Mouse (Mus musculus): ENCODE data around the gene Cry2. TPM values are rescaled to one million over a fixed set of nuclear protein-coding genes. Genes with fewer than 3 reads are reported as not detected.
"Not testable (repeated sequence)": the region's sequence is repeated elsewhere in the genome, so short reads cannot be mapped to it uniquely, and the experiment has no call there.

Cry2 gene
- polyA plus RNA-seq (2012; rRNA removed) (5.9 and 6.2 TPM in 2 replicates), polyA plus RNA-seq (2014; fragmentation: Nextera tagmentation; extraction: Ambion mirVana) (6.0 and 7.2 TPM in 2 replicates)

DNA sequence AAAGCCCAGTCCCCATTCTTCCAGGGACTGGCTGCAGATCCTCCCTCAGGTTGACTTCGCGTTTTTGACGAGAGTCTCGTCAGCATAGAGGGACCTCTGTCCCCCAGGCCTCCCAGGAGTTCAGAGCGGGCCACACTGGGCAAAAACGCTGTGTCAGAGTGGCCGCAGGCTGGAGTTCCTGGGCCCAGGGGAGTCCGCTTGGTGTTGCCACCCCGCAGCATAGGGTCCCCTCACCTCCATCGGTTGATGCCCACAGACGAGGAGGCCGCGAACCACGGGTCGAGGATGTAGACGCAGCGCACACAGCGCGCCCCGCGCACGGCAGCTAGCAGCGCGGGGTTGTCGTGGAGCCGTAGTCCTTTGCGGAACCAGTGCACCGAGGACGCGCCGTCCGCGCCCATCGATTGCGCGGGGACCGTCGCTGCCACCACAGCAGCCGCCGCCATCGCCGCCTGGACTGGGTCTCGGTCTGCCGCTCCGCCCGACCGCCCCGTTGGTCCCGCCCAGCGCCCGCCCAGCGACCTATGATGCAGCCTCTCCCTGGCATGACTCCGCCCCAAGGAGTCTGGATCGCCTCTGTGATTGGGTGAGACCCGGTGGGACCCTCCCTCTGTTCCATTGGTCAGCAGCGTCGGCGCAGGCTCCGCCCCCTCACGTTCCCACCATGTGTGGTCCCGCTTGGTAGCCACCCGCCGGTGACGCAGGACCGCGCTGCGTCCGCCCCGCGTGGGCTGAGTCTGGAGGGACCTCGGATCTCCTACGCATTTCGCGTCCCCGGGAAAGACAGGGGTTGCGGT lies at the start of gene Cry2:
Cry2 (minus strand) TSS at position 466 of the 797 bp plus-strand sequence.
- Histone ChIP-seq H3K9me3 (ENCODE audit: control insufficient read depth, low read length) (no peaks in the 10 kb centered on the region), H3K4me1 (replicated peaks; ENCODE audit: control insufficient read depth in 2 of 2, insufficient read depth in 2 of 2, low read length in 1 of 2) (peaks cover 30 to 50% of the 10 kb centered on the region in 2 experiments), H3K27ac (peak within 1 kb of the TSS; percentile 25), H3K4me3 (ENCODE audit: insufficient read depth in 1 of 2, low read depth in 2 of 2, low read length in 2 of 2) (peak within 1 kb of the TSS; percentile 61 to 74), H3K4me2 (ENCODE audit: low read depth) (peak within 1 kb of the TSS; percentile 84), H3K27me3 (ENCODE audit: control insufficient read depth, insufficient read depth, low read length) (no peaks in the 10 kb centered on the region), H3K9ac (replicated peaks) (peak within 1 kb of the TSS; percentile 67), H3K36me3 (replicated peaks; ENCODE audit: control insufficient read depth, insufficient read depth, low read depth) (no peaks in the 10 kb centered on the region)
- under 1% methylated on average over 76 of the region's 76 CpGs for WGBS (ENCODE audit: insufficient replicate concordance)
- peak; percentile 96 to 97 (median 96) for DNase-seq (ENCODE audit: low read depth in 3 of 3, low spot score in 3 of 3)
- ATAC-seq (ENCODE audit: insufficient read depth): peak; percentile 96
- TF ChIP-seq CTCF (IDR thresholded peaks at IDR 0.05; ENCODE audit: low read depth): no peak
- no peak for TF ChIP-seq EP300 (IDR thresholded peaks at IDR 0.05; ENCODE audit: low read depth)

DNA sequence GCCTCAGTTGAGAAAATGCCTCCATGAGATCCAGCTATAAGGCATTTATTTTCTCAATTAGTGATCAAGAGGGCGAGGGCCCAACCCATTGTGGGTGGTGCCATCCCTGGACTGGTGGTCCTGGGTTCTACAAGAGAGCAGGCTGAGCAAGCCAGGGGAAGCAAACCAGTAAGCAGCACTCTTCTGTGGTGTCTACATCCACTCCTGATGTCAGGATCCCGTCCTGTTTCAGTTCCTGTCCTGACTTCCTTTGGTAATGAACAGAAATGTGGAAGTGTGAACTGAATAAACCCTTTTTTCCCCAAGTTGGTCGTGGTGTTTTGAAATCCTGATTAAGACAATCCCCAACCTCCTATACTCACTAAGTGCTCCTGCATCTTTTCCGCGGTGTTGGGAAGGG lies 49.7 kb upstream of the Cry2 start:
- H3K9me3 ChIP-seq (ENCODE audit: control insufficient read depth, low read length): no peaks in the 10 kb centered on the region
- no peaks in the 10 kb centered on the region for H3K36me3 ChIP-seq (replicated peaks; ENCODE audit: control insufficient read depth, insufficient read depth, low read depth)
- WGBS (ENCODE audit: insufficient replicate concordance): 22% methylated on average over 5 of the region's 5 CpGs
- no peak overlapping the region for H3K4me3 ChIP-seq (ENCODE audit: insufficient read depth in 1 of 2, low read depth in 2 of 2, low read length in 2 of 2)
- ATAC-seq (ENCODE audit: insufficient read depth): no peak
- DNase-seq (ENCODE audit: low read depth in 3 of 3, low spot score in 3 of 3): no peak
- H3K27me3 ChIP-seq (ENCODE audit: control insufficient read depth, insufficient read depth, low read length): peaks cover 12% of the 10 kb centered on the region
- H3K9ac ChIP-seq (replicated peaks): no peak overlapping the region
- H3K4me2 ChIP-seq (ENCODE audit: low read depth): no peak overlapping the region
- H3K4me1 ChIP-seq (replicated peaks; ENCODE audit: control insufficient read depth in 2 of 2, insufficient read depth in 2 of 2, low read length in 1 of 2): peaks cover 0 to 4% of the 10 kb centered on the region in 2 experiments; a peak in 1 of 4 replicates
- TF ChIP-seq EP300 (IDR thresholded peaks at IDR 0.05; ENCODE audit: low read depth) (no peak), CTCF (IDR thresholded peaks at IDR 0.05; ENCODE audit: low read depth) (no peak)
- H3K27ac ChIP-seq: no peak overlapping the region

DNA sequence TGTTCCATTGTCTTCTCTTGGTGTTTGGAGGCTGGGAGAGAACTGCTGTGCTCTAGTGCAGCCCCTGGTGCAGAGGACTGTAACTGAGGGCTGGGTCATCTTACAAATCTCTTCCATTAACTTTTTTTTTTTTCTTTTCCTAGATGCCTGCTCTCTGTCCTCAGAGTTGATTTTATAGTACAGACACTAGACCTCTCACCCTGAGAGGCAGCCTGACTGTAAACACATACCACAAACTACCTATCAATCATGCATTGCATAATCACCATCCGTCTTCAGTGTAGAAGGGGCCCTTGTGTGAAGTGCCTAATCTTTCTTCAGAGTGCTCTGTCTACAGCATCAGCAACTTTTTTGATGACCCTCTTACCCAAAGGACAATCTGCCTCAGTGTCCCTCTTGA lies 48.7 kb upstream of the Cry2 start:
- TF ChIP-seq CTCF (IDR thresholded peaks at IDR 0.05; ENCODE audit: low read depth): no peak
- TF ChIP-seq EP300 (IDR thresholded peaks at IDR 0.05; ENCODE audit: low read depth): no peak
- Histone ChIP-seq H3K27ac (no peak overlapping the region), H3K4me2 (ENCODE audit: low read depth) (no peak overlapping the region), H3K9ac (replicated peaks) (no peak overlapping the region), H3K4me1 (replicated peaks; ENCODE audit: control insufficient read depth in 2 of 2, insufficient read depth in 2 of 2, low read length in 1 of 2) (peaks cover 0 to 4% of the 10 kb centered on the region in 2 experiments; a peak in 1 of 4 replicates), H3K27me3 (ENCODE audit: control insufficient read depth, insufficient read depth, low read length) (peaks cover 12% of the 10 kb centered on the region), H3K36me3 (replicated peaks; ENCODE audit: control insufficient read depth, insufficient read depth, low read depth) (no peaks in the 10 kb centered on the region), H3K4me3 (ENCODE audit: insufficient read depth in 1 of 2, low read depth in 2 of 2, low read length in 2 of 2) (no peak overlapping the region), H3K9me3 (ENCODE audit: control insufficient read depth, low read length) (no peaks in the 10 kb centered on the region)
- DNase-seq (ENCODE audit: low read depth in 3 of 3, low spot score in 3 of 3) (no peak), ATAC-seq (ENCODE audit: insufficient read depth) (no peak)
- 13% methylated on average over 1 of the region's 1 CpGs for WGBS (ENCODE audit: insufficient replicate concordance)

DNA sequence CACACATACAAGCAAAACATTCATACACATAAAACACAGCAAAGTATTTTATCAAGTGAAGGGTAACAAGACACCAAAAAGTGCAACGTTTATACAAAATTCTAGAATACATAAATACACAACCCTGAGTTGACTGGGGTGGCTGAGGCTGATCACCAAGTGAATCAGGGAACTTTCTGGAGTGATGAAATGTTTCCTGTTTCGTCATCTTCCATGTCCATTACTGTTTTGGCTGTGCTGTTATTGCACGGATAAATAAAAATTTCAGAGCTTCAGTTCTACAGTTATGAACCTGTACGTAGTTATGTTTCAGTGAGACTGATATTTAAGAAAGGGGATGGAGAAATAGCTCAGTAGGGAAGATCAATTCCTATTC lies 44.5 kb upstream of the Cry2 start:
- Histone ChIP-seq H3K36me3 (replicated peaks; ENCODE audit: control insufficient read depth, insufficient read depth, low read depth) (no peaks in the 10 kb centered on the region), H3K27me3 (ENCODE audit: control insufficient read depth, insufficient read depth, low read length) (no peaks in the 10 kb centered on the region), H3K9ac (replicated peaks) (no peak overlapping the region), H3K4me3 (ENCODE audit: insufficient read depth in 1 of 2, low read depth in 2 of 2, low read length in 2 of 2) (no peak overlapping the region), H3K27ac (no peak overlapping the region), H3K4me1 (replicated peaks; ENCODE audit: control insufficient read depth in 2 of 2, insufficient read depth in 2 of 2, low read length in 1 of 2) (no peaks in the 10 kb centered on the region), H3K9me3 (ENCODE audit: control insufficient read depth, low read length) (no peaks in the 10 kb centered on the region), H3K4me2 (ENCODE audit: low read depth) (no peak overlapping the region)
- ATAC-seq (ENCODE audit: insufficient read depth) (no peak), DNase-seq (ENCODE audit: low read depth in 3 of 3, low spot score in 3 of 3) (no peak)
- TF ChIP-seq EP300 (IDR thresholded peaks at IDR 0.05; ENCODE audit: low read depth): no peak
- no peak for TF ChIP-seq CTCF (IDR thresholded peaks at IDR 0.05; ENCODE audit: low read depth)
- WGBS (ENCODE audit: insufficient replicate concordance): 52% methylated on average over 4 of the region's 4 CpGs

DNA sequence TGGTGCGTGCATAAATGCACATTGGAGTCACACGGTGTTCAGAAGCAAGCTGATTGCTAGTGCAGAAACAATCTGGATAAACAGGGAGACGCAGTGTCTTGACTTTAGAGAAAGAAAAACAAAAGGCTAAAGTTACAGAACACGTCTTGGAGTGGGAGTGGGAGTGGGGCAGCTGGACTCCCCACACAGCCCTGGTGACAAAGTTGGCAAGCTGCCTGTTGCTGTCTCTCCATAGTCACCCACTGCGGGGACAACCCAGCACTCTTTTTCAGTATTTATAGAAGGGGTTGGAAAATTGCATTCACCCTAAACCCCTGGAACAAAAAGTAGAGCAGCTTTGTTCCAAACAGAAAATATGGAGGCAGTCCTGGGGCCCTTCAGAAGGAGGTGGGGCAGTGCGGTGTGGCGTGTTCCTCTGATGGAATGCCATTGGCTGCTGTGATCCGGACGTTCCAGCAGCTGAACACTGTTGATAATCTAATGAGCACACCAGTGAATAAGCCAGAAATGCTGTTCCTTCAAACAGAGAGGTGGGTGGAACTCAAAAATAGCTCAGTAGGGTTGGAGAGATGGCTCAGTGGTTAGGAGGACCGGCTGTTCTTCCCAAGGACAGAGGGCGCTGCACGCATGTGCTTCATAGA lies 43.9 kb upstream of the Cry2 start:
- ATAC-seq (ENCODE audit: insufficient read depth): no peak

DNA sequence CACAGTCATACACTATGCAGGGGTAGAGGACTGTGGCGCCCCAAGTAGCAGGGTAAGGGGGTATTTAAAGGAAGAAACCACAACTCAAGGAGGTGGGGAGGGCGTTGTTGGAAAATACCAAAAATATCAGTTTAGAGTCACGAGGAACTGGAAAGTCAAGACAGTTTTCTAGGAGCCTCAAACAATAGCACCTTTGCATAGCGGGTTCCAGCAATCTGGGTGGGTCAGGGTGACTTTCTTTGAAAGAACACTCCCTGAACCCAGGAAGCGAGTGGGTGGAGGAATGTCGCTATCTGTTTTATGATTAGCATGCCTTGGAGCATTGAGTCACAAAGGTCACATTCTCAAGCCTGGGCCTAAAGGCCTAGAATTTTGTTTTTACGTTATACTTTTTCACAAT lies 42.7 kb upstream of the Cry2 start:
- H3K4me1 ChIP-seq (replicated peaks; ENCODE audit: control insufficient read depth in 2 of 2, insufficient read depth in 2 of 2, low read length in 1 of 2); H3K27ac ChIP-seq; H3K4me3 ChIP-seq (ENCODE audit: insufficient read depth in 1 of 2, low read depth in 2 of 2, low read length in 2 of 2); H3K36me3 ChIP-seq (replicated peaks; ENCODE audit: control insufficient read depth, insufficient read depth, low read depth); ATAC-seq (ENCODE audit: insufficient read depth); H3K4me2 ChIP-seq (ENCODE audit: low read depth); H3K9me3 ChIP-seq (ENCODE audit: control insufficient read depth, low read length); H3K9ac ChIP-seq (replicated peaks); H3K27me3 ChIP-seq (ENCODE audit: control insufficient read depth, insufficient read depth, low read length); DNase-seq (ENCODE audit: low read depth in 3 of 3, low spot score in 3 of 3): not testable (repeated sequence)
- 58% methylated on average over 7 of the region's 7 CpGs for WGBS (ENCODE audit: insufficient replicate concordance)

More for the DNA sequence above, 43.9 kb upstream of the Cry2 start:
- H3K27me3 ChIP-seq (ENCODE audit: control insufficient read depth, insufficient read depth, low read length): no peaks in the 10 kb centered on the region
- no peak overlapping the region for H3K27ac ChIP-seq
- 72% methylated on average over 12 of the region's 12 CpGs for WGBS (ENCODE audit: insufficient replicate concordance)
- no peak overlapping the region for H3K4me2 ChIP-seq (ENCODE audit: low read depth)
- H3K9ac ChIP-seq (replicated peaks): no peak overlapping the region
- TF ChIP-seq CTCF (IDR thresholded peaks at IDR 0.05; ENCODE audit: low read depth) (no peak), EP300 (IDR thresholded peaks at IDR 0.05; ENCODE audit: low read depth) (no peak)
- no peak overlapping the region for H3K4me3 ChIP-seq (ENCODE audit: insufficient read depth in 1 of 2, low read depth in 2 of 2, low read length in 2 of 2)
- no peaks in the 10 kb centered on the region for H3K36me3 ChIP-seq (replicated peaks; ENCODE audit: control insufficient read depth, insufficient read depth, low read depth)
- H3K9me3 ChIP-seq (ENCODE audit: control insufficient read depth, low read length): no peaks in the 10 kb centered on the region
- H3K4me1 ChIP-seq (replicated peaks; ENCODE audit: control insufficient read depth in 2 of 2, insufficient read depth in 2 of 2, low read length in 1 of 2): no peaks in the 10 kb centered on the region
- no peak for DNase-seq (ENCODE audit: low read depth in 3 of 3, low spot score in 3 of 3)

Measured in liver, embryonic 14.5 days (tissue).